Mouse (Mus musculus): ENCODE measurements at regions not wholly inside any gene's neighbourhood (a gene's known extent, or its start where the extent isn't known, plus 50 kb on each side); places are given as distances from the start of the nearest gene placed in this dataset.
"Not testable (repeated sequence)": the region's sequence is repeated elsewhere in the genome, so short reads cannot be mapped to it uniquely, and the experiment has no call there.

GRCm38 (mm10) chr15:34027111-34027510 is 330.6 kb downstream of the 9430069I07Rik start:
- not testable (repeated sequence) for DNase-seq (ENCODE audit: low spot score in 2 of 2)

- no peak for DNase-seq (ENCODE audit: low spot score in 2 of 2)
Measured at GRCm38 (mm10) chr15:34025396-34025795, 332.3 kb downstream of the 9430069I07Rik start.

GRCm38 (mm10) chr15:34021857-34022256 is 335.8 kb downstream of the 9430069I07Rik start:
- DNase-seq (ENCODE audit: low spot score in 2 of 2): peak; percentile 59 to 70

DNA sequence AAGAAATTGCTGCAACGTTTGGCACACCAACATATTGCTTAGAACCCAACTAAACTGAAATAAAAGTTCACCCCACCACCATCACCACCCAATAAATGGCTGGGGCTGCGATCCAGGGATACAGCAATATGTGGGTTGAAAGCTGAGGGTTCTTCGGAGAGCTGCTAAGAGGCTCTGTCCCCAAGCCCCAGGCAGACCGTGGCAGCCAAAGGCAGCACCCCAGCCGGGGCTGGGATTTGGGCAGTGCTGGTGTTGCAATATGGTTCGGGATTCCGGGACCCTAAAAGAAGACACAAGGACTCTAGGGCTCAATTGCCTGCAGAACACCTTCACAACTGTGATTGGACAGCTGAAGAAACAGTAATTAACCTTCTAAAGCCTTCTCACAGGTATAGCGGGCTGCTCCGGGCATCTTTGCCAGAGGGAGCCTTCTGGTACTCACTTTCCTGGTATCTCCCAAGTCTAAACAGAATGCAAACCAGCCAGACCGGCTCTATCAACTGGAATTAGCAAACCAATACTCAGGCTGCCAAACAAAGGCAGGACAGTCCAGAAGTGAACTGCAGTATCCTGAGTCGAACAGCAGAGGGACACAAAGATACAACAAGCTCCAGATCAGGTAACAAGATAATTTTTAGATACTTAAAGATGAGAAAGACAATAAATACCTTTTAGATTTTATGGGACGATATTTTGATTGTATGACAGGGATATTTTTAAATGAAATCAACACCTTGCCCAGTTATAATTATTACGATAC is 341.1 kb downstream of the 9430069I07Rik start:
- peak; percentile 15 to 34 for DNase-seq (ENCODE audit: low spot score in 2 of 2)

DNA sequence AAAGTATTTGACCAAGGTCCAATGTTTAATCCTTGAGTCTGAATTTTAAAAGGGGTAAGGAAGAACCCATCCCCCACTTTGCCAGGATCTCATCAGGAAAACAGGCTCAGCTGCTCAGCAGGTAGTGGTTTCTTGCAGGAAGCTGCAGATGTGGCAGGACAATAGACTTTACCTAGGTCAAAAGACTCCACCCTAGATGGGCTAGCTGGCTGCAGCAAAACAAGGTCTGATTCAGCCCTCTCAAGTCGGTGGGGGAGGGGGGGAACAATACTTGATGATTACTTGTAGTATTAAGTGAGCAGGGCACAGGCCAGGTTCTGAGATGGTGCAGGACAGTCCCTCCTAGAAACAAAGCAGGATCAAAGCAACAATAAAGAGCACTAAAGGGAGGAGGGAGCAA is 349.1 kb downstream of the 9430069I07Rik start:
- DNase-seq (ENCODE audit: low spot score in 2 of 2): no peak

- DNase-seq (ENCODE audit: low spot score in 2 of 2): no peak
Measured at GRCm38 (mm10) chr15:33992383-33992782, 365.3 kb downstream of the 9430069I07Rik start.

DNA sequence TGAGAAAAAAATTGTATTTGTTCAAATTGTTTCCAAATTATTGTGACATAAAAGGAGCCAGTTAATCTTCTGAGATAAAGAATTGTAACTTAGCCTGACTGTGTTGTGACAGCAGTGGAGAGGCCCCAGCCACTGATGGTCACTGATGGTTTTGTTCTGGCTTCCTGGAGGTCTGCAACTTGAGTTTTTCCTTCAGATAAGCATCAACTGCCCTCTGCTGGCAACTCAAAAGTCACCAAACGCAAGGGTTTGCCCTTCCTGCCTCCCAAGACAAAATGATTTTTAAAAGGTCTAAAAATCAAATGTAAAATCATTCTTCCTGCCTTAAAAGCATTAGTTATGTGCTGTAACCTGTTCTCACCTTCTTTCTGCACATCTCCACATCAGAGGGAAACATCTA is 382.6 kb downstream of the 9430069I07Rik start:
- no peak for DNase-seq (ENCODE audit: low spot score in 2 of 2)

DNA sequence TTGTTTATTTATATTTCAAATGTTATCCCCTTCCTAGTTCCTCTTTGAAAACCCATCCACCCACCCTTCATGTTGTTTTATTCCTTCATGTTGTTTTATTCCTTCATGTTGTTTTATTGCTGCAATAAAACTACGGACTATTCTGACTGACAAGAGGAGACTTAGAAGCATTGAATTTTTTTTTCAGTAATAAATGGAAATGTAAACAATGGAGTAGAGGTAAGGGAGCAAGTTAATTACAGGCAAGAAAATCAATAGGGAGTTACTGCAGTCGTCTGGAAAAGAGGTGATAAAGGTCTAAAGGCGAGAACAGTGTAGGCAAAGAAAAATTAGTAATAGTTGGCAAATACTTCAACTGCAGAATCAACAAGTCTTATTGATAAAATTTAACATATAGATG is 384.2 kb downstream of the 9430069I07Rik start:
- no peak for DNase-seq (ENCODE audit: low spot score in 2 of 2)

GRCm38 (mm10) chr15:33969409-33969808 is 388.3 kb downstream of the 9430069I07Rik start:
- no peak for DNase-seq (ENCODE audit: low spot score in 2 of 2)

GRCm38 (mm10) chr15:33935013-33935664 is 422.5 kb downstream of the 9430069I07Rik start:
- DNase-seq (ENCODE audit: low spot score in 2 of 2): no peak

DNA sequence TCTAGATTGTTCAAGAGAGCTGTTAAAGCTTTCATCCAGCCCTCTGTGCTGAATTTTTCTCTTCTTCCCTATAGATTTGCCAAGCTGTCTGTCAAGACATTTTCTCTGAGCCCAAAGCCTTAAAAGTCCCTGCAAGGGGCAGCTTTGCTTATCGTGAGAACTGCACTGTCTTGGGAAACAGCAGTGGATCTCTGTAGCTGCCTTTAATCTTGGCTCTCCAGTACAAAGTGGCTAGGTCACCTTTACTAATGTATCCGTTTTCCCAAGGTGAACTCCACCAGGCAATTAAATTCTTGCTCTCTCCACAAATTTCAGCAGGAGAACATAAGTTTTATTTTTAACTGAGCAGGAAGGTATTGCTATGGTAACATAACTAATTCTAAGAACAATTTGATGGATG is 431.2 kb downstream of the 9430069I07Rik start:
- no peak for DNase-seq (ENCODE audit: low spot score in 2 of 2)

- peak in 1 of 2 experiments; percentile 34 for DNase-seq (ENCODE audit: low spot score in 2 of 2)
Measured at GRCm38 (mm10) chr15:33924094-33924890, 433.4 kb downstream of the 9430069I07Rik start.

- no peak for DNase-seq (ENCODE audit: low spot score in 2 of 2)
Measured at GRCm38 (mm10) chr15:33914891-33915290, 442.8 kb downstream of the 9430069I07Rik start.

GRCm38 (mm10) chr15:33906727-33907479 is 450.8 kb downstream of the 9430069I07Rik start:
- no peak for DNase-seq (ENCODE audit: low spot score in 2 of 2)

GRCm38 (mm10) chr15:33896076-33896475 is 461.6 kb downstream of the 9430069I07Rik start:
- no peak for DNase-seq (ENCODE audit: low spot score in 2 of 2)

- DNase-seq (ENCODE audit: low spot score in 2 of 2): no peak
Measured at GRCm38 (mm10) chr15:33890606-33891005, 467.1 kb downstream of the 9430069I07Rik start.

GRCm38 (mm10) chr15:33888865-33889368 is 468.8 kb downstream of the 9430069I07Rik start:
- DNase-seq (ENCODE audit: low spot score in 2 of 2): no peak

DNA sequence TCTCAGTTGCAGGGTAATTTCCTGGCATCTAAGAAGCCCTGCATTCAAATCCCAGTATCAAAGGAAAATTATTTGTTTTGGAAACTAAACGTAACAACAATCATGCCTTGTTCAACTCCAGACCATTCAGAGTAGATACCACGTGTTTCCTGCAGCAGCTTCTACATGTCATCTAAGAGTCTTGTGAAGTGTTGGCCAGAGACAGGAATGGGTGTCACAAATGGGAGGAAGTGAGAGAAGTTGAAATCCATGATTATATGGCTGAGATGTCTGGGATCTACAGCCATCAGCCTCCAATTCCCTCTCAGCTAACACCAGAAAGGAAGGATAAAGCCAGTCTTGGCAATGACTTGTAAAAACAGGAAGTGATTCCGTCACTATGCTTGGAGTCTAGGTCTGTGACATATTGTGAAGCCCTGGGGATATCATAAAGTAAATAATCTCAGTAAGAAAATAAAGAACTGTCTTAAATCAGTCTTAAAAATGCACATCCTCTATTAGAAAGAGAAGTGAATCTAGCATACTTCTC is 495.4 kb downstream of the 9430069I07Rik start:
- DNase-seq (ENCODE audit: low spot score in 2 of 2): no peak

DNA sequence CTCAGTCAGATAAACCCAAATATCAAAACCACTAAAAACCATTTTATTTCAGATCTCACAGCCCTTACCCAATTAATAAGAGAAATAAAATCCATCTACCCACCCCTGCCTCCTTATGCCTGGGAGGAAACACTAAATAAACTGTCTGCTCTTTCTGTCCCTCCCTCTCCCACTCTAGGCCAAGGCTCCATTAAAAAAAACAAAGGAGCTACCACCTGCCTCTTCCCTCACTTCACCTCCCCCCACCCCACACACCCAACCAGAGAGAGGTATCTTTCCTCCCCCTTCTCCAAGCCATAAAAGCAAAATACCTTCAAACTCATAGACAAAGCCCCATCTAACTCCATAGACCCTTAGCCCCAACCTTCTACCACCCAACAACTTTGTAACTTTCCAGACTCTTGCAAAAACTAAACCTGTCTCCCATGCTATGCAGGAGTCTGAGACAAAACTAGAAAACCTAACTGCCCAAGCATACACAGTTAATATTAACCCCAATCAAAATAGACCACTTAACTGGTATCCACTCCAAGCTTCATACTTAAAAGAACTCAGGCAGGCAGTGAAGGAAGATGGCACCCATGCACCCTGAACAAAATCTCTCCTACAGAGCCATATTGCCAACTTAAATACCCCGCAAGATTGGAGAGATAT is 532.1 kb downstream of the 9430069I07Rik start:
- DNase-seq (ENCODE audit: low spot score in 2 of 2): no peak

DNA sequence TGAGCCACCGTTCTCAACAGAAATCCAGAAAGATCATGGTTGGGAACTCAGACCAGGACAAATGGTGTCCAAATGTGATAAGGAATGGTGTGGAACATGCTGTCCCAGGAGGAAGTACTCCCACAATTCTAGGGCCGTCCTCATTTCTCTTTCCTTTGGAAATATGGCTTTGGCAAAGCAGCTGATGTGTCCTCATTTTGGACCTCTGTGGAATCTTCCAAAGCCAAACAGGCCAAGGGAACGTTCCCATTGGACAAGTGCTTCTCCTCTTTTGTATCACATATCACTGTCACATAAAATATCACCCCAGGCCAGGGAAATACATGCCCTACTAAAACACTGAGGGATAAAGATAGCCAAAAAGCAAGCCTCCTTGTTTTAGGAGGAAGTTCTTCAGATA is 532.8 kb downstream of the 9430069I07Rik start:
- DNase-seq (ENCODE audit: low spot score in 2 of 2): no peak

- no peak for DNase-seq (ENCODE audit: low spot score in 2 of 2)
Measured at GRCm38 (mm10) chr15:33780960-33781359, 576.7 kb downstream of the 9430069I07Rik start.
